Mouse (Mus musculus) neutrophil, adult 59 days (primary cell): Measurements from ENCODE around the gene Herpud1. TPM values are rescaled to one million over a fixed set of nuclear protein-coding genes. Genes with fewer than 3 reads are reported as not detected.

ENCODE experiments used
- total RNA-seq, 2 experiments: library from RNA; stranded (reverse); gene quantifications; 1 replicate in 1 of 2; 2 replicates in 1 of 2; pipeline ENCODE4 v1.2.4; 2023

Herpud1 gene
- 100 to 1,000 TPM; 145 TPM for total RNA-seq

DNA sequence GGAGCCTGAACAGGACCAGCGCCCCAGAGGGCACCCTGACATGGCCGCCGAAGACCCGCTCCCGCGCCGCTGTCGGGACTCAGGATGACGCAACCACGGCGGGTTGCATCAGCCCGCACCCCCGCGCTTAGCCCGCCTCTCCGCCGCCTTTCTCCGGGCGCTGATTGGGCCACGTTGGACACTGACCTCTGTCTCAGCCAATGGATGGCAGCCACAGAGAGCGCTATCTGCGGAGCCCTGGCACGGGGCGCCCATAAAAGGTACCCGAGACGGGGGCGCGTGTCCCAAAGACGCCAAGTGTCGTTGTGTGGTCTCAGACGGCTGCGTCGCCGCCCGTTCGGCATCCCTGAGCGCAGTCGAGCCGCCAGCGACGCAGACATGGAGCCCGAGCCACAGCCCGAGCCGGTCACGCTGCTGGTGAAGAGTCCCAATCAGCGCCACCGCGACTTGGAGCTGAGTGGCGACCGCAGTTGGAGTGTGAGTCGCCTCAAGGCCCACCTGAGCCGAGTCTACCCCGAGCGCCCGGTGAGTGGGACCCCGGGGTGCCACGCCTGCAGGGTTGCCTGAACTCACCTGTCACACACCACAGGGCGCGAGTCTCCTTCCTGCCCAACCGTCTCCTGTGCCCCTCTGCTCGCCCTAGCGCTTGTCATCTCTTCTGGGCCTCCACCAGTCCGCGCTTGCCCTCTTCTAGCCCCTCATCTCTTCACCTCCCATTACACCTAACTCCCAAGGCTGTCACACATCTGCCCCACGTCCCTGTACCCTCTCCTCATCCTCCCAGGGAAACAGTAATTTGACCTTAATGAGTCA lies at the start of gene Herpud1:
Herpud1 (plus strand) TSS at position 225 of the 813 bp plus-strand sequence.

GRCm38 (mm10) chr8:94433981-94434466 lies 47.8 kb downstream of the Herpud1 start, which contains the start of gene Nlrc5:
Gene Nlrc5 (plus strand): TSS chr8:94434356.

Other genes starting within 250 kb of the Herpud1 start
- not detected for gene Mt4, start 249.2 kb upstream of the Herpud1 start, total RNA-seq
- not detected for gene Mt3, start 233.8 kb upstream of the Herpud1 start, total RNA-seq
- 10 to 100 TPM in 1 of 2 experiments, 1 to 10 TPM in 1; 9.4 to 16.5 TPM for gene Mt2, start 213.8 kb upstream of the Herpud1 start, total RNA-seq
- 10 to 100 TPM; 44.6 to 55.1 TPM for gene Mt1, start 207.4 kb upstream of the Herpud1 start, total RNA-seq
- gene Nup93, start 171.9 kb upstream of the Herpud1 start, total RNA-seq: 10 to 100 TPM; 16.2 to 17.6 TPM
- gene Slc12a3, start 57.2 kb upstream of the Herpud1 start, total RNA-seq: 1 to 10 TPM; 1.4 to 1.5 TPM
- gene Nlrc5, start 47.9 kb downstream of the Herpud1 start, total RNA-seq: 10 to 100 TPM; 19.7 to 21.7 TPM
- 100 to 1,000 TPM; 114 to 142 TPM for gene Cpne2, start 146.6 kb downstream of the Herpud1 start, total RNA-seq
- gene Rspry1, start 215.5 kb downstream of the Herpud1 start, total RNA-seq: 10 to 100 TPM; 25.3 to 26.4 TPM
- 10 to 100 TPM; 30.1 to 31.7 TPM for gene Fam192a, start 215.6 kb downstream of the Herpud1 start, total RNA-seq